Mouse (Mus musculus) erythroblast, adult 5-6 weeks (primary cell): ENCODE measurements at regions not wholly inside any gene's neighbourhood (a gene's known extent, or its start where the extent isn't known, plus 50 kb on each side); places are given as distances from the start of the nearest gene placed in this dataset.

Source experiments
- ATAC-seq: replicated peaks from 2 replicates; pipeline ENCODE4 v1.8.0; 2016; ENCODE audit warnings: moderate number of reproducible peaks, mild to moderate bottlenecking, moderate TSS enrichment, inconsistent platforms; ENCODE audit not compliant: poor library complexity, low FRiP score, severe bottlenecking

GRCm38 (mm10) chr5:148626014-148626413 lies 73.4 kb upstream of the Ubl3 start:
- no peak for ATAC-seq

- ATAC-seq = no peak
Measured at GRCm38 (mm10) chr5:148624649-148625405, 72.2 kb upstream of the Ubl3 start.

DNA sequence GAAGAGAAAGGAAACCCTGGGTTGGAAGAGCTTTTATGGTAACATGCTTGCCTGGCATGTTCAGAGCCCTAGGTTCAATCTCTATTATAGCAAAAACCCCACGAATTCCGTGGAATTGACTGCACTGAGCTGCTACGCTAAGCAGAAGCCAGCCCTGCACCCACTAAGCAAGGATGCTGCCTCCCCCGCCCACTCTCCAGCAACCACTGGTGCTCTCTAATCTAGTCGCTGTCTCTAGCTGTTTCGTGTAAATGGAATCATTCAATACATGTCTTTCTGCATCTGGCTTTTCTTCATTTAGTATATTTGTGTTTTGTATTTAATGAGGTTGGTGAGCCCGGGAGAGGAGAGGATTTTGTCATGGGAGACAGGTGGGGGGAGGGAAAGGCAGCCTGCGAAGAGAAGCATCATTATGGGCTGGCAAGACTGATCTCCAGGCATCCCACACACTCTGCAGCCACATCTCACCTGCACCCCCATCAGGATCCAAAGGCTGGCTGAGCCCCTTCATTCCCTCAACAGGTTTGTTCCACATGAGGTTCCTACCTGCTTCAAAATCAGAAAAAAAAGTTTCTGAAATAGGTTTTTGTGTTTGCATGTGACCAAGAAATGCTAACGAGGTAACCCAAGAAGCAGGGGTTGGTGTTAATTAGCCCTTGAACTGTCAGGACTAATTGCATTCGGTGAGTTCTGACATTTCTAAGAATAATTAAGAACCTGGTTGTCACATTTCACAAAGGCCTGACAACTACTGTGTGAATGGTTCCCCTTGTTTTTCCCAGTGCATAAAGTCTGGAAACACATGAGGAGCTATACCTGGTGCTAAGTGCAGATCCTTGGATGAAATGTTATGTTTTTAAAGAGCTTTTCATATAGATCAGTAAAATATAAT lies 68.6 kb upstream of the Ubl3 start:
- ATAC-seq = no peak

DNA sequence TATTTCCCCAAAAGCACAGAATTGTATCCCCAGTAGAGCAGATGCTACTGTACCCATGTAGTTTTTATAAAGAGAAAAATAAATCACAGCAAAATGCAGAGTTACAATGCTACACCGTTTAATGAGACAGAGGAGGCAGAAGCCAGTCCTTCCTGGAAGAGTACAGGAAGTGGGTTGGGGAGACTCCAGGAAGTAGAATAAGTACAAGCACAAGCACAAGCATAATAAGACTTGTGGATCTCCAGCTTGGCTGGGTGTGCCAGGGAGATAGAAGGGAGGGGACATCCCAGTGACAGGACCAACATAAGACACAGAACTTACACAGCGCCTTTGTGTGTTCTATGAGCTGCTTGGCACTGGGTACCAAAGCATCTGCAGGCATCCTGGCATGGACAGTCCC lies 67.3 kb upstream of the Ubl3 start:
- no peak for ATAC-seq

GRCm38 (mm10) chr5:148616426-148616825 lies 63.8 kb upstream of the Ubl3 start:
- no peak for ATAC-seq

GRCm38 (mm10) chr5:148615706-148616366 lies 63.2 kb upstream of the Ubl3 start:
- ATAC-seq = no peak

DNA sequence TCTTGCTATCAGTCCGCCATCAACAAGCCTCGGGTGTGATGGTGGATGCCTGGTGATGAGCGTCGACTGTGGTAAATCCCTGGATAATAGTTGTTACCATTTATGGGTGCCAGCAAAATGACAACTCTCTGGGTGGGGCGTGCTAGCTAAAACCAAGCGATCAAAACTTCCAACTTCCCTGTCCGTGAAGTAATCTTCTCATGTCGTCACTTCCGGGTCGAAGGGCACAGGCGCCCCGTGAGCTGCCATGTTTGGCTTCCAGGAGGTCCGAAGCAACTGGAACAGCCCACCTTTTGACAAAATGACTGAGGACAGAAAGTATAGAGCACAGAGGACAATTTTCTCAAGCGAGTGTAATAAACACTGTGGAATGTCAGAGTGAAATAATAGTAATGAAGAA lies 62.5 kb upstream of the Ubl3 start:
- ATAC-seq = no peak

GRCm38 (mm10) chr5:148611323-148611722 lies 58.7 kb upstream of the Ubl3 start:
- no peak for ATAC-seq

DNA sequence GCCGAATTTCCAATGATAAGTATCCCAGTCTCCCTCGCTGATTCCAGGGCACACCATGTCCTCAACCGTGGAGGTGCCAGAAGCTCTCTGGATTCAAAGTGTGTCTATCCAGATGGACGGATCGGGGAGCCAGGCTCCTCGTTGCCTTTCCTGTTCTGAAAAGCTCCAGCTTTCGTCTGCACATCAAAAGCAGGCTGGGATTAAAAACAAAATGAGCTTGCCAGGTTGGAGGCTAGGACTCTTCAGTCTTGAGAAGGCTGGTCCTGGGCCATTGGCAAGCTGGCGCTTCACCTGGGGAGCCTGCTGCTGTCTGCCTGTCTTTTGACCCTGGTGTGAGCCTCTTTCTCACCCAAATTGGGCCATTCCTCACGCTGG lies 56.9 kb upstream of the Ubl3 start:
- no peak for ATAC-seq

DNA sequence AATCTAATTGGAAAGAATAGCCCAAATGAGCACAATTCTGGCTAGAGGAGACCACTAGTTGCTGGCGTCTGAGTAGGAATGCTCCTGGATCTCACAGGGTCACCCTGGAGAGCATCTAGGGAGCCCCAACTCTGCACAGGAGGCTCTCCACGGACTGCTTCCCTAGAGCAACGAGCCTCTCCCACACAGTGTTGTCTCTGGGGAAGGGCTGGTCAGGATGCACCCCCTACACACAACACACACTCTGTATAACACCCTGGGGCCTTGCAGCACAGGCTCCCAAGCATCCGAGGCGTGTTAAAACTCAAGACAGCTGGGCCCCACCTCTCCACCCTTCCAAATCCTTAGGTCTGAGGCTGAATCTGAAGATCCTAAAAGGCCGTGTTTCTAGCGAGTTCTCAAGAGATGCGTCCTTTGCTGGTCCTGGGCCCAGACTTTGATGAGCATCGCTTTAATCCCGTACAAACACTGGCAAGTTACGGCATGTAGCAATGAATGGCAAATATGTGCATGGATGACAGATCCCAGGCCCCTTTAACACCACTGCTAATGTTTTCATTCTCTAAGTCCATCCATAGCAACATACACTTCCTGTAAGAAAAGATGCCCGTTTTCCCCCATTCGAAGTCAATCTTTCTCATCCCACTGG lies 56.4 kb upstream of the Ubl3 start:
- ATAC-seq = no peak

GRCm38 (mm10) chr5:148608178-148608577 lies 55.6 kb upstream of the Ubl3 start:
- ATAC-seq = no peak

- no peak for ATAC-seq
Measured at GRCm38 (mm10) chr5:148605730-148606129, 53.1 kb upstream of the Ubl3 start.
